Mouse (Mus musculus) intestine, postnatal 0 days (tissue): Measurements from ENCODE around the gene Timd4. TPM values are rescaled to one million over a fixed set of nuclear protein-coding genes. Genes with fewer than 3 reads are reported as not detected.

ENCODE experiments used
- ATAC-seq: fragments of 200-750 bp; cut with Nextera tagmentation; 2 replicates; pipeline ENCODE4 v1.8.0; 2017; ENCODE audit warnings: mild to moderate bottlenecking, moderate TSS enrichment, moderate library complexity
- H3K27ac ChIP-seq: fragments of 300-500 bp; sonication (generic); 2 replicates; pipeline ENCODE4 v1.5.1; 2014; ENCODE audit warnings: mild to moderate bottlenecking, low read depth, low read length, moderate library complexity
- H3K27me3 ChIP-seq: fragments of 300-500 bp; sonication (generic); replicated peaks from 2 replicates; pipeline ENCODE4 v1.6.1; 2014; ENCODE audit warnings: low read length, mixed read lengths; ENCODE audit not compliant: control insufficient read depth, insufficient read depth
- H3K36me3 ChIP-seq: fragments of 300-500 bp; sonication (generic); 2 replicates; pipeline ENCODE4 v1.6.1; 2014; ENCODE audit warnings: mild to moderate bottlenecking, moderate library complexity; ENCODE audit not compliant: control insufficient read depth, insufficient read depth
- H3K4me1 ChIP-seq: fragments of 300-500 bp; sonication (generic); replicated peaks from 2 replicates; pipeline ENCODE4 v1.6.1; 2014; ENCODE audit warnings: antibody characterized with exemption, low read length, mixed read lengths; ENCODE audit not compliant: control insufficient read depth, insufficient read depth
- H3K4me2 ChIP-seq: fragments of 300-500 bp; sonication (generic); replicated peaks from 2 replicates; pipeline ENCODE4 v1.6.1; 2014; ENCODE audit warnings: low read depth, mild to moderate bottlenecking, moderate library complexity
- H3K4me3 ChIP-seq: fragments of 300-500 bp; sonication (generic); 2 replicates; pipeline ENCODE4 v1.5.1; 2014; ENCODE audit warnings: low read depth, low read length
- H3K9ac ChIP-seq: fragments of 300-500 bp; sonication (generic); 2 replicates; pipeline ENCODE4 v1.6.1; 2014; ENCODE audit warnings: mild to moderate bottlenecking, low read depth, low read length
- H3K9me3 ChIP-seq: fragments of 300-500 bp; sonication (generic); 2 replicates; pipeline ENCODE4 v1.6.1; 2016; ENCODE audit warnings: mixed run types; ENCODE audit not compliant: control insufficient read depth
- CTCF ChIP-seq: sonication (generic); IDR thresholded peaks from 2 replicates; pipeline ENCODE4 v1.5.1; 2016; ENCODE audit warnings: low read depth, mild to moderate bottlenecking, control low read depth, antibody characterized with exemption, moderate library complexity
- WGBS: fragments of 180-500 bp; shearing (Covaris S2); extraction: QIAGEN DNeasy Blood & Tissue Kit; methylation state at CpG from one replicate; pipeline ENCODE4 v1.1.7; 2014; 5-methylcytosine and 5-hydroxymethylcytosine counted together
- polyA plus RNA-seq: library from polyadenylated mRNA; unstranded; fragments of >200 nt; fragmentation: Nextera tagmentation; extraction: Ambion mirVana; gene quantifications from 2 replicates; pipeline ENCODE4 v1.2.1, GENCODE M21; 2015

Gene Timd4
- polyA plus RNA-seq, 1 experiment from 2014 or later, result 1.8 TPM

DNA sequence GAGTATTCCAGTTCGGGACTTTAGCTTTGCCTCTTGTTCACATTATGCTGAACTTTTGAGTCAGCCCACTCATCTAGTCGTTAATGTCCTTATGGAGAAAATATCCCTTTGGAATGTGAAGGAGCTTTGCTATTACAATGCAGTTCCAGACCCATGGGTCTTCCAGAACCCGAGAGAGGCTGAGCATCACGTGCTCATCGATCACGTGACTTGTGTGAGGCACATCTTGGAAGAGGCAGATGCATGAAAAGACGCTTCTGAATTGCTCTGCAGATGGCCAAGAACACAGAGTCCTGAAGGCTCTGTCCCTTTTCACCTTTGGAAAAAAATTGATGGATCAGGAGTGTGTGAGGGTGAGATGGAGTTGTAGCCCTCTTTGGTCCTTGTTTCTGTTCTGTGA is 58.0 kb downstream of the Timd4 start:
- no peak for TF ChIP-seq CTCF
- 78% methylated on average over 7 of the region's 7 CpGs for WGBS
- ATAC-seq, result no peak

DNA sequence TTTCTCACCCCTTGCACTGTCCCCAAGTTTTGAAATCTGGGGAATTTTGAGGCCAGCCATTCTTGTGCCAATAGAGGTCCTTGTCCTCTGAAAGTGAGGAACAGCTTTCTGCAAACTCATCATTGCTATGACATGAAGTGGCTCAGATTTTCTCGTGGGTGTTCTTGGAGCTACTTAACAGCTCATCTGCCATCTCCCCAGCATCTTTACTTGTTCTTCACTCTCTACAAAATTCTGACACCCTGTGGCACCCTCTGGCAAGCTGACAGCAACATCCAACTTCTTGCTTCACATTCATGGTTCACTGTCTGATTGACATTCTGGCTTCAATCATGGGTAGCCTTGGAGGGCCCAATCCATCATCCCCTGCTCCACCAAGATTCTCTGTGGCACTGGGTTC is 65.2 kb downstream of the Timd4 start:
- no peaks in the 10 kb centered on the region for H3K36me3 ChIP-seq
- H3K27me3 ChIP-seq, result no peaks in the 10 kb centered on the region
- H3K4me3 ChIP-seq, result no peak overlapping the region
- H3K4me2 ChIP-seq, result no peak overlapping the region
- ATAC-seq, result no peak
- 73% methylated on average over 1 of the region's 1 CpGs for WGBS
- H3K9me3 ChIP-seq, result no peaks in the 10 kb centered on the region
- H3K9ac ChIP-seq, result no peak overlapping the region
- TF ChIP-seq CTCF, result no peak
- H3K4me1 ChIP-seq, result no peaks in the 10 kb centered on the region
- H3K27ac ChIP-seq, result no peak overlapping the region

More for the DNA sequence above, 58.0 kb downstream of the Timd4 start:
- Histone ChIP-seq H3K9me3 (no peaks in the 10 kb centered on the region), H3K27me3 (no peaks in the 10 kb centered on the region), H3K4me3 (no peak overlapping the region), H3K9ac (no peak overlapping the region), H3K36me3 (no peaks in the 10 kb centered on the region), H3K4me2 (no peak overlapping the region), H3K27ac (no peak overlapping the region), H3K4me1 (no peaks in the 10 kb centered on the region)

DNA sequence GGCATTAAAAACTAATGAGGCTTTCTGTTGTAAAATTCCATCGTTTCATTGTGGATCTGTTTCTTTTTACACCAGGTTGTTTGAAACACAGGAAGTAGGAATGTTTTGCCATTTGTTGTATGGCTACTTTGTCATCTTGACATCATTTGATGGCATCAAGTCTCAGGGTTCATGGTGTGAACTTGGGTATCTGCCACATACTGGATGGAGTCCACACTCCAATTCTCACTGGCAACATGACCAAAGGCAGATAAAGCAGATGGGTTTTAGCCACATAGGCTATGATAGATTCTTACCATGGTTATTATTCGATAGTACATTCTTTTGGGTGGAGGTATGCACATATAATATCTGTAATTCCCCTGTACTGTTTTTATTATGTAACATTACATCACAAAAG is 71.9 kb downstream of the Timd4 start:
- Histone ChIP-seq H3K36me3 (no peaks in the 10 kb centered on the region), H3K4me3 (no peak overlapping the region), H3K4me1 (no peaks in the 10 kb centered on the region), H3K9me3 (no peaks in the 10 kb centered on the region), H3K9ac (no peak overlapping the region), H3K4me2 (no peak overlapping the region), H3K27ac (no peak overlapping the region), H3K27me3 (no peaks in the 10 kb centered on the region)
- ATAC-seq, result no peak
- TF ChIP-seq CTCF, result no peak
- WGBS, result 76% methylated on average over 2 of the region's 2 CpGs

DNA sequence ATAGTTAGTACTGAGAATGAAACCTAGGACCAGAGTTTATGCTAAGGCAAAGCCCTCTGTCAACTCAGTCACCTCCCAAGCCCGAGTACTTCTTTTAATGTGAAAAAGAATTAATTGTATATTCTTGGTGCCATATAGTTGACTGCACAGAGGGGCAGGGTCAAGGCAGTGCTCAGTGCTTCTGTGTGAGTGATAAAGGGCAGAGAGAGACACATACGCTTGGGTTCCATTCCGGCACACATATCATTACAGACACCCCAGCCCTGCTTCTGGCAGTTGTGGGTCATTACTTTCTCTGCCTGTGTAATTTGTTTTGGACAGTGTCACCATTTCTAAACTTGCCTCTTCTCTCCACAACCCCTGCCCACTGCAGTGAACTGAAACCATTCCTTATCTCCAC is 78.5 kb downstream of the Timd4 start:
- H3K4me2 ChIP-seq, result no peak overlapping the region
- H3K27me3 ChIP-seq, result no peaks in the 10 kb centered on the region
- no peak for TF ChIP-seq CTCF
- H3K4me1 ChIP-seq, result no peaks in the 10 kb centered on the region
- WGBS, result 73% methylated on average over 3 of the region's 3 CpGs
- H3K36me3 ChIP-seq, result no peaks in the 10 kb centered on the region
- H3K4me3 ChIP-seq, result no peak overlapping the region
- no peak for ATAC-seq
- H3K9ac ChIP-seq, result no peak overlapping the region
- H3K9me3 ChIP-seq, result no peaks in the 10 kb centered on the region
- H3K27ac ChIP-seq, result no peak overlapping the region

Other genes with a start within 250 kb of the Timd4 start
- gene BC053393, start 239.3 kb upstream of the Timd4 start, polyA plus RNA-seq, result not detected in 2 replicates
- not detected in 2 replicates for gene Dppa1, start 181.5 kb upstream of the Timd4 start, polyA plus RNA-seq
- gene Timd2, start 103.7 kb upstream of the Timd4 start, polyA plus RNA-seq, result 1.9 and 2.7 TPM in 2 replicates
- not detected in 2 replicates for gene Havcr1, start 75.7 kb upstream of the Timd4 start, polyA plus RNA-seq